Mouse (Mus musculus) heart, embryonic 16.5 days (tissue): ENCODE results near the gene Eng. TPM values are rescaled to one million over a fixed set of nuclear protein-coding genes. Genes with fewer than 3 reads are reported as not detected.
A peak's percentile ranks its signal among the peaks of the same experiment; 100 is the strongest.

Experiments used
- ATAC-seq: fragments of 200-750 bp; cut with Nextera tagmentation; replicated peaks from 2 replicates; pipeline ENCODE4 v1.8.0; 2017; ENCODE audit warnings: moderate number of reproducible peaks; ENCODE audit not compliant: insufficient read depth, low FRiP score; ENCODE audit errors: extremely low read depth
- H3K27ac ChIP-seq: fragments of 300-500 bp; sonication (generic); 2 replicates; pipeline ENCODE4 v1.5.1; 2014; ENCODE audit warnings: mild to moderate bottlenecking, low read length, control low read depth, moderate library complexity
- H3K27me3 ChIP-seq: fragments of 300-500 bp; sonication (generic); 2 replicates; pipeline ENCODE4 v1.6.1; 2014; ENCODE audit warnings: low read length, mixed read lengths; ENCODE audit not compliant: control insufficient read depth, insufficient read depth
- H3K36me3 ChIP-seq: fragments of 300-500 bp; sonication (generic); 2 replicates; pipeline ENCODE4 v1.6.1; 2014; ENCODE audit not compliant: control insufficient read depth, insufficient read depth
- H3K4me1 ChIP-seq: fragments of 300-500 bp; sonication (generic); 2 replicates; pipeline ENCODE4 v1.6.1; 2014; ENCODE audit warnings: low read length, mixed read lengths; ENCODE audit not compliant: control insufficient read depth, insufficient read depth
- H3K4me2 ChIP-seq: fragments of 300-500 bp; sonication (generic); 2 replicates; pipeline ENCODE4 v1.6.1; 2014; ENCODE audit warnings: low read depth, mild to moderate bottlenecking, control low read depth, low read length
- H3K4me3 ChIP-seq: fragments of 300-500 bp; sonication (generic); 2 replicates; pipeline ENCODE4 v1.5.1; 2014; ENCODE audit warnings: mild to moderate bottlenecking, control low read depth, low read length
- H3K9ac ChIP-seq: fragments of 300-500 bp; sonication (generic); 2 replicates; pipeline ENCODE4 v1.6.1; 2014; ENCODE audit warnings: low read length, control low read depth
- H3K9me3 ChIP-seq: fragments of 300-500 bp; sonication (generic); replicated peaks from 2 replicates; pipeline ENCODE4 v1.6.1; 2016; ENCODE audit warnings: low read length; ENCODE audit not compliant: control insufficient read depth
- WGBS: fragments of 180-500 bp; shearing (Covaris S2); extraction: QIAGEN DNeasy Blood & Tissue Kit; methylation state at CpG from one replicate; pipeline ENCODE4 v1.1.7; 2014; 5-methylcytosine and 5-hydroxymethylcytosine counted together
- polyA plus RNA-seq: library from polyadenylated mRNA; unstranded; fragments of >200 nt; fragmentation: Nextera tagmentation; extraction: Ambion mirVana; gene quantifications from 2 replicates; pipeline ENCODE4 v1.2.1, GENCODE M21; 2015

Gene Eng
- 170 and 176 TPM in 2 replicates for polyA plus RNA-seq

DNA sequence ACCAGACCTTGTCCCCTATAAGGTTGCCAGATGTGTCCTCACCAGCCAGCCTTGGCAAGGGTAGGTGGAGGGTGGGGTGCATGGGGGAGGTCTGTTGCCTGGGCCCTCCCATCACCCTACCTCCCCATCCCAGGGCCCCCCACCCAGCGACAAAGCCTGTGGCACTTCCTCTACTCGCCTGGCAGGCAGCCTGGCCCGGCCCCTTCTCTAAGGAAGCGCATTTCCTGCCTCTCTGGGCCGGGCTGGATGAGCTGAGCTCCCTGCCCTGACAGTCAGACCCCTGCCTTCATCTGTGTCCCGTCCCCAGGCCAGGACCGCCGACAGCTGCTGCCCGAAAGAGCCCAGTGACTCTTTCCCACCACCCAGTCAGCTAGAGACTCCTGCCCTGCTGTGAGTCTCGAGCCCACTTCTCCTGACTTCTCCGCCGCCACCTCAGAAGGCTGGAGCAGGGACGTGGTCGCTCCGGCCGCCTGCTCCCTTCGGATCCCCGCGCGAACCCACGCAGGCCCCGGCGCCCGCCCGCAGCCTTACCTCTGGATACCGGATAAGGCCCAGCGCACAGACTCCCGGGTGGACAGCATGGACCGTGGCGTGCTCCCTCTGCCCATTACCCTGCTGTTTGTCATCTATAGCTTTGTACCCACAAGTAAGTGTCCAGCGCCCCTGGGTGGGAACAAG lies at the start of gene Eng:
Gene Eng, plus strand, starts transcription at position 217 of the 678 bp plus-strand sequence.
- peaks cover 37% of the 10 kb centered on the region for H3K4me1 ChIP-seq
- peak; percentile 69 for ATAC-seq

DNA sequence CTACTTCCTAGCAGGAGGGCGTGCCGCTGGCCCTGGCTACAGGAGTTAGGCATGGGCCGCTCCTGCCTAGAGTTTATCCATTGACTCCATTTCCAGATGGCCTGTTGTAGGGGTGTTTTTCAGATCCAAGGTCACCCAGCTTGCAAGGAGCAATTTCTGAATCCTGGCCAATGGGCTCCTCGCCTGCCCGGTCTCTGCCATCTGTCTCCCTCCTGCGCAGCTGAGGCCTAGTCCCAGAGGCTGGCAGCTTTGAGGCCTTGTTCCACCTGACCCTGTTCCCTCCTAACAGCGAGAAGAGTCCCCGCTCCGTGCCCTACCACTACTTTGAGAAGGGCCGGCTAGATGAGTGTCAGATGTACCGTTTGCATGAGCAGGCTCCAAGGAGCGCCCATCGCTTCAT lies 49.7 kb upstream of the Eng start:
- H3K9me3 ChIP-seq, result no peaks in the 10 kb centered on the region
- peaks cover 33% of the 10 kb centered on the region for H3K36me3 ChIP-seq
- H3K27ac ChIP-seq, result no peak overlapping the region
- 89% methylated on average over 13 of the region's 13 CpGs for WGBS
- H3K9ac ChIP-seq, result no peak overlapping the region
- H3K4me3 ChIP-seq, result no peak overlapping the region
- no peaks in the 10 kb centered on the region for H3K27me3 ChIP-seq
- no peak for ATAC-seq
- H3K4me2 ChIP-seq, result no peak overlapping the region
- H3K4me1 ChIP-seq, result 0 out of 2 replicates have a peak, but pooled peaks cover 5% of the 10 kb centered on the region

More for the DNA sequence above, at the start of gene Eng:
- H3K9ac ChIP-seq, result peak within 1 kb of the TSS; percentile 80
- WGBS, result 41% methylated on average over 31 of the region's 31 CpGs
- peak within 1 kb of the TSS; percentile 41 for H3K4me2 ChIP-seq
- H3K27me3 ChIP-seq, result no peaks in the 10 kb centered on the region
- no peaks in the 10 kb centered on the region for H3K36me3 ChIP-seq
- peak within 1 kb of the TSS; percentile 89 for H3K27ac ChIP-seq
- H3K4me3 ChIP-seq, result peak within 1 kb of the TSS; percentile 61
- no peaks in the 10 kb centered on the region for H3K9me3 ChIP-seq

DNA sequence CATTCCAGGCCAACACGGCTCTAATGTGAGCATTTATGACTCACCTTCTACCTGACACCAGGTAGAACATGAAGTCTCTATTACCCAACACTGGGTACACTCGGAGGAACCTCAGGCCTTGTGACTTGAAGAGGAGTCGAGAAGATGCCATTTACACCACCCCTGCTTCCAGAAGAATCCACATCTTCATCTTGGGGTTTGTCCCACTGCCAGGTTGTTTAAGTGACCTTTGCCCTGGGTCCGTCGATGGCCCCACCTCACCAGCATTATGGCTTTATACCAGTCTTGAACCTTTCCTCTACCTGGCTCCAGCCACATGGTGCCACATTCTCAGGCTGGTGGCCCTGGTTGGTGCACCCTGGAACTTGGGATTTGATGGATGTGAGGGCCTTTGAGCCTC lies 49.1 kb upstream of the Eng start:
- Histone ChIP-seq H3K36me3 (peaks cover 33% of the 10 kb centered on the region), H3K4me2 (no peak overlapping the region)
- WGBS, result 90% methylated on average over 5 of the region's 5 CpGs

DNA sequence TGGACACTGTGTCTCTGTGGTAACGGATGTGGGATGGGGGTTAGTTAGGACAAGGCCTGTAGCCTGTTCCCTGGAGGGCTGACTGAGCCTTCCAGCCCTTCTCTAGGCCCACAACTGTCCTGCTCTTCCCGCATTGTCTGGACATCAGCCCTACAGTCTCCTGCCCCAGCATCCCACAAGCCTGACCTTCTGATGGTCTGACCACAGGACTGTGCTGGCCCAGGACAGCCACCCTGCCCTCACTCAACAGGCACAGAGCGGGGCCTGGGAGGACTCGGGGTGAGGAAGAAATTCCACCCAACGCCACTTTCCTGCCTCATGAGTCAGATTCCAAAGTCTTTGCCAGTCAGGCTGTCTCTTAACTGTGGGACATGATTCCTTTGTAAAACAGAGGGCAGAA lies 48.7 kb upstream of the Eng start:
- WGBS, result 88% methylated on average over 5 of the region's 5 CpGs
- Histone ChIP-seq H3K4me1 (peaks cover 9% of the 10 kb centered on the region; the same call in 1 of the 2 replicates), H3K9me3 (no peaks in the 10 kb centered on the region), H3K27me3 (no peaks in the 10 kb centered on the region), H3K9ac (no peak overlapping the region), H3K4me2 (no peak overlapping the region), H3K27ac (no peak overlapping the region), H3K4me3 (no peak overlapping the region), H3K36me3 (peaks cover 30% of the 10 kb centered on the region)
- ATAC-seq, result no peak

More for the DNA sequence above, 49.1 kb upstream of the Eng start:
- Histone ChIP-seq H3K4me3 (no peak overlapping the region), H3K9ac (no peak overlapping the region), H3K27me3 (no peaks in the 10 kb centered on the region), H3K4me1 (peaks cover 6% of the 10 kb centered on the region; the same call in 1 of the 2 replicates), H3K9me3 (no peaks in the 10 kb centered on the region), H3K27ac (no peak overlapping the region)
- no peak for ATAC-seq

DNA sequence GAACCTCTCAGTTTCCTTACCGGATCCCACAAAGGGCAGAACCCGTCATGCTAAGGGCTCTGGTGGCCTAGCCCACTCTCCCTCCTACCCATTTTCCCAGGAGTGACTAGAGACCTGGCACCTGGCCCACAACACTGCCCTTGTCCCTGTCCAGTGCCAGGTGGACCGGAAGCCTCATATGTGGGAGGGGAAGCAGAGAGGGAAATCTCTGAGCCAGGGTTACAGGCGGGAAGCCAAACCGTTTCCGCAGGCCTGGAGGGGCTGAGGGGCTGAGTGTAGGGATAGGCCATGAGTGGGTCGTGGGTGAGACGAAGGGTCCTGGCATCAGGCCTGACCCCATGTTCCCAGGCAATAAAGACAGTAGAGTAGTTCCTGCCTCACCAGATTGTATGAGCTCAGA lies 47.9 kb upstream of the Eng start:
- H3K9me3 ChIP-seq, result no peaks in the 10 kb centered on the region
- H3K4me1 ChIP-seq, result peaks cover 9% of the 10 kb centered on the region; the same call in 1 of the 2 replicates
- H3K9ac ChIP-seq, result no peak overlapping the region
- no peak for ATAC-seq
- no peak overlapping the region for H3K4me2 ChIP-seq
- no peak overlapping the region for H3K4me3 ChIP-seq
- H3K36me3 ChIP-seq, result peaks cover 30% of the 10 kb centered on the region
- WGBS, result 70% methylated on average over 8 of the region's 8 CpGs
- 0 out of 2 replicates have a peak overlapping the region, but pooled peaks have one; percentile 4 for H3K27ac ChIP-seq
- no peaks in the 10 kb centered on the region for H3K27me3 ChIP-seq

DNA sequence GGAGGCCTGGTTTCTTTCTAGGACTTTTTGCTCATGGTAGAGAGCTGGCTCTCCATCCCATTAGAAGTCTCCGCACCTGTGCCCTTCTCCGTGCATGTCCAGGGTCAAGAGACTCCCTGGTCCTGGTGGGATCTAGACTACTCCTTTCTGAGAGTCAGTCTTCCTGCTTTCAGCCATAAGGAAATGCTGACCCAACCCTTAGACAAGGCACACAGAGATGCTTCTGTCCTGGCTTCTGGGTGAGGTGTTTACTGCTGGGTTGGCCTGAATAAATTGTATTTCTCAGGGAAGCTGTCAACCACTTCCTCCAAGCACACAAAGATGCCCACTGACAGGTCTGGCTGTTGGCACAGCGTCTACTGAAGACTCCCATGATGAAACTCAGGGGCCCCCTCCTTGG lies 47.0 kb upstream of the Eng start, which contains the start of gene St6galnac6:
Gene St6galnac6, plus strand, starts transcription at position 301 of the 400 bp plus-strand sequence.
- H3K4me2 ChIP-seq, result no peak within 1 kb of the TSS
- H3K36me3 ChIP-seq, result peaks cover 25% of the 10 kb centered on the region
- H3K9ac ChIP-seq, result no peak within 1 kb of the TSS
- no peak within 1 kb of the TSS for H3K4me3 ChIP-seq
- ATAC-seq, result no peak
- peaks cover 9% of the 10 kb centered on the region; the same call in 1 of the 2 replicates for H3K4me1 ChIP-seq
- no peaks in the 10 kb centered on the region for H3K27me3 ChIP-seq
- 0 out of 2 replicates have a peak within 1 kb of the TSS, but pooled peaks have one; percentile 4 for H3K27ac ChIP-seq
- WGBS, result 92% methylated on average over 3 of the region's 3 CpGs
- H3K9me3 ChIP-seq, result no peaks in the 10 kb centered on the region

DNA sequence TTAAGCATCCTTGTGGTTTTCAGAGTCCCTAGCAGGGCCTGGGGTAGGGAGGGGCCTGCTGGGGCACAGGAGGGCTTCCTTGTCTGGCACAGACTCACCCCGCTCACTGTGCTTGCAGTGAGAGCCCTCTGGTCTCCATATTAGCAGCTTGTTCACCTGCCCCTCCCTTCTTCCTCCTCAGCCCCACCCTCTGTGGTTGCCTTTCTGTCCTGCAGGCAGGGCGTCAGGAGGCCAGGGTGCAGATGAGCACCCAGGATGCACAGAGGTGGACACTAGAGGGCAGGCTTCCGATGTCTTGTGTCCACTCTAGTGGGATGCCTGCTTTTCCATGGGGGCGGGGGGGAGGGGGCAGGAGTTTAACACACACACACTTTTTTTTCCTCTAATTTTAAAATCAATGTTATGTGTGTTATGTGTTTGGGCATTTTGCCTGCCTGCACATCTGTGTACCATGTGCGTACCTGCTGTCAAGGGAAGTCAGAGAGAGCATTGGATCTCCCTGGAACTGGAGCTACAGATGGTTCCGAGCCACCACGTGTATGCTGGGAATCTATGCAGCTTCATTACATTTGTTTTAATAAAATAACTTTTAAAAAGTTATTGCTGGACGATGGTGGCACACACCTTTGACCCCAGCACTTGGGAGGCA lies 44.9 kb upstream of the Eng start:
- Histone ChIP-seq H3K9me3 (no peaks in the 10 kb centered on the region), H3K4me1 (peaks cover 15% of the 10 kb centered on the region), H3K27me3 (no peaks in the 10 kb centered on the region), H3K4me3 (no peak overlapping the region), H3K4me2 (no peak overlapping the region), H3K27ac (no peak overlapping the region), H3K9ac (no peak overlapping the region), H3K36me3 (peaks cover 9% of the 10 kb centered on the region; the same call in 1 of the 2 replicates)
- WGBS, result 39% methylated on average over 8 of the region's 8 CpGs
- no peak; the same call in 1 of the 2 replicates for ATAC-seq

DNA sequence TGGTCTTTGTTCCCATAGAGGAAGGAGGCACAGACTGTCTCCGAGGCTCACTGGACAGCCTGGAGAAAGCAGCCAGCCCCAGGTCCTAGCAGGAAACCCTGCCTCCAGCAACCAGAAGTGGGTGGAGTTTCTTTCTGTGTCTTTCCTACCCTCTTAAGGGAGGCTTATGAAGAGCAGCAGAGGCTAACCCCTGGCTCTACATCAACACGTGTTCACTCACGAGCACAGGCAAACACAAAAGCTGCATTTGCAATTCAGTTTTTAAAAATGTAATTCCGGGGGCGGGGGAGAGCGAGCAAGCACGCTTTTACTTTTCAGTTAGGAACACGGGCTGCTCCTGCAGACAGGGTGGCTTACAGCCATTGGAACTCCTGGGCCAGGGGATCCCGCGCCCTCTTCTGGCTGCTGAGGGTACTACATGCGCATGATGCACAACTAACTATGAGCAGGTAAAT lies 43.8 kb upstream of the Eng start:
- no peaks in the 10 kb centered on the region for H3K9me3 ChIP-seq
- H3K4me1 ChIP-seq, result peaks cover 19% of the 10 kb centered on the region
- peak; percentile 46 for ATAC-seq
- H3K4me3 ChIP-seq, result peak overlapping the region; percentile 39
- WGBS, result 3% methylated on average over 11 of the region's 11 CpGs
- peak overlapping the region; percentile 6; the same call in 1 of the 2 replicates for H3K9ac ChIP-seq
- H3K27ac ChIP-seq, result peak overlapping the region; percentile 15; the same call in 1 of the 2 replicates
- H3K4me2 ChIP-seq, result peak overlapping the region; percentile 60
- H3K27me3 ChIP-seq, result no peaks in the 10 kb centered on the region
- peaks cover 6% of the 10 kb centered on the region; the same call in 1 of the 2 replicates for H3K36me3 ChIP-seq

DNA sequence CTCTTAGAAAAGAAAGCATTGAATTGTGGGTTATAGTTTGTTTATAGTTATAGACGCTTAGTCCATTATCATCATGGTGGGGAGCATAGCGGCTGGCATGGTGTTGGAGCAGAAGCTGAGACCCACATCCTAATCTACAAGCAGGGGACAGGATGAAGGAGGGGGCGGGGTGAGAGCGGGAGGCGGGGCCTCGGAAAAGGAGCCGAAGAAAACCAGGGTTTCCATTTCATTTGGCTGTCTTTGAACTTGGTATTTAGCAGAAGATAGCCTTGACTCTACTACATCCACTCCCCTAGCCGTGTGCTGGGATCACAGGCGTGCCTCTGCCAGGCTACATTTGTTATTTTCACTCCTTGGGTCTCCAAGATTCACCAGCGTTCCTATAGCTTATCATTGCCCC lies 41.8 kb upstream of the Eng start:
- Histone ChIP-seq H3K4me1 (peaks cover 37% of the 10 kb centered on the region), H3K9ac (no peak overlapping the region), H3K4me2 (no peak overlapping the region), H3K27me3 (no peaks in the 10 kb centered on the region), H3K36me3 (no peaks in the 10 kb centered on the region), H3K27ac (no peak overlapping the region), H3K9me3 (no peaks in the 10 kb centered on the region), H3K4me3 (no peak overlapping the region)
- ATAC-seq, result no peak
- 35% methylated on average over 10 of the region's 10 CpGs for WGBS
